Mouse (Mus musculus) limb, embryonic 12.5 days (tissue): ENCODE data around the gene Ncapd2. TPM values are rescaled to one million over a fixed set of nuclear protein-coding genes. Genes with fewer than 3 reads are reported as not detected.
A peak's percentile ranks its signal among the peaks of the same experiment; 100 is the strongest.
"Not testable (repeated sequence)": the region's sequence is repeated elsewhere in the genome, so short reads cannot be mapped to it uniquely, and the experiment has no call there.

Experiments
- ATAC-seq: fragments of 200-750 bp; cut with Nextera tagmentation; 2 replicates; pipeline ENCODE4 v1.8.0; 2017; ENCODE audit warnings: low read depth, moderate TSS enrichment; ENCODE audit not compliant: insufficient number of reproducible peaks, insufficient read depth, low FRiP score, low TSS enrichment
- H3K27ac ChIP-seq: fragments of 300-500 bp; sonication (generic); 2 replicates; pipeline ENCODE4 v1.5.1; 2016; ENCODE audit warnings: mild to moderate bottlenecking, moderate library complexity
- H3K27me3 ChIP-seq: fragments of 300-500 bp; sonication (generic); 2 replicates; pipeline ENCODE4 v1.6.1; 2016; ENCODE audit warnings: mild to moderate bottlenecking, moderate library complexity
- H3K36me3 ChIP-seq: fragments of 300-500 bp; sonication (generic); 2 replicates; pipeline ENCODE4 v1.6.1; 2016; ENCODE audit warnings: mild to moderate bottlenecking, moderate library complexity
- H3K4me1 ChIP-seq: fragments of 300-500 bp; sonication (generic); replicated peaks from 2 replicates; pipeline ENCODE4 v1.6.1; 2016
- H3K4me2 ChIP-seq: fragments of 300-500 bp; sonication (generic); 2 replicates; pipeline ENCODE4 v1.6.1; 2016; ENCODE audit warnings: mild to moderate bottlenecking, moderate library complexity
- H3K4me3 ChIP-seq: fragments of 300-500 bp; sonication (generic); replicated peaks from 2 replicates; pipeline ENCODE4 v1.5.1; 2016; ENCODE audit warnings: mild to moderate bottlenecking
- H3K9ac ChIP-seq: fragments of 300-500 bp; sonication (generic); replicated peaks from 2 replicates; pipeline ENCODE4 v1.6.1; 2016; ENCODE audit warnings: mild to moderate bottlenecking, moderate library complexity
- H3K9me3 ChIP-seq: fragments of 300-500 bp; sonication (generic); 2 replicates; pipeline ENCODE4 v1.6.1; 2016; ENCODE audit warnings: mild to moderate bottlenecking, moderate library complexity
- WGBS: fragments of 180-500 bp; shearing (Covaris S2); methylation state at CpG from one replicate; pipeline ENCODE4 v1.1.7; 2016; 5-methylcytosine and 5-hydroxymethylcytosine counted together
- polyA plus RNA-seq: library from polyadenylated mRNA; unstranded; fragments of >200 nt; fragmentation: Nextera tagmentation; extraction: Ambion mirVana; gene quantifications from 2 replicates; pipeline ENCODE4 v1.2.1, GENCODE M21; 2016

Ncapd2 gene
- polyA plus RNA-seq, 1 experiment from 2014 or later = 227 TPM

- Histone ChIP-seq H3K4me1 (peaks cover 51% of the 10 kb centered on the region), H3K36me3 (peaks cover 77% of the 10 kb centered on the region)
These were observed 27.5 kb downstream of the Ncapd2 start for GRCm38 (mm10) chr6:125163801-125164657.

GRCm38 (mm10) chr6:125162615-125163305, 28.7 kb downstream of the Ncapd2 start:
- Histone ChIP-seq H3K4me3 (peak overlapping the region; percentile 4; the same call in 1 of the 2 replicates), H3K4me1 (peaks cover 50% of the 10 kb centered on the region), H3K4me2 (peak overlapping the region; percentile 94; the same call in 1 of the 2 replicates), H3K36me3 (peaks cover 74% of the 10 kb centered on the region)
- H3K9me3 ChIP-seq, H3K27ac ChIP-seq, ATAC-seq, H3K27me3 ChIP-seq, H3K9ac ChIP-seq: not testable (repeated sequence)
- 80% methylated on average over 13 of the region's 16 CpGs for WGBS

More at GRCm38 (mm10) chr6:125163801-125164657, 27.5 kb downstream of the Ncapd2 start:
- Histone ChIP-seq H3K9ac (peak overlapping the region; percentile 99), H3K27me3 (no peaks in the 10 kb centered on the region), H3K27ac (peak overlapping the region; percentile 97), H3K4me2 (peak overlapping the region; percentile 94), H3K9me3 (no peaks in the 10 kb centered on the region), H3K4me3 (peak overlapping the region; percentile 99)
- 4% methylated on average over 20 of the region's 20 CpGs for WGBS
- no peak for ATAC-seq

GRCm38 (mm10) chr6:125161971-125162370, 29.5 kb downstream of the Ncapd2 start:
- ATAC-seq, H3K4me3 ChIP-seq, H3K27ac ChIP-seq, H3K27me3 ChIP-seq, H3K9me3 ChIP-seq, H3K9ac ChIP-seq: not testable (repeated sequence)
- H3K4me1 ChIP-seq = peaks cover 42% of the 10 kb centered on the region
- WGBS = 9% methylated on average over 4 of the region's 5 CpGs
- peaks cover 74% of the 10 kb centered on the region for H3K36me3 ChIP-seq
- 0 out of 2 replicates have a peak overlapping the region, but pooled peaks have one; percentile 94 for H3K4me2 ChIP-seq

GRCm38 (mm10) chr6:125160854-125161760, 30.4 kb downstream of the Ncapd2 start:
- peaks cover 82% of the 10 kb centered on the region for H3K36me3 ChIP-seq
- no peaks in the 10 kb centered on the region for H3K27me3 ChIP-seq
- H3K9me3 ChIP-seq = no peaks in the 10 kb centered on the region
- no peak for ATAC-seq
- no peak overlapping the region for H3K9ac ChIP-seq
- WGBS = 19% methylated on average over 22 of the region's 22 CpGs
- no peak overlapping the region for H3K4me2 ChIP-seq
- no peak overlapping the region for H3K4me3 ChIP-seq
- peaks cover 34% of the 10 kb centered on the region for H3K4me1 ChIP-seq
- H3K27ac ChIP-seq = peak overlapping the region; percentile 62

GRCm38 (mm10) chr6:125160558-125160853, 31.0 kb downstream of the Ncapd2 start:
- WGBS = 64% methylated on average over 10 of the region's 10 CpGs
- ATAC-seq = no peak
- Histone ChIP-seq H3K36me3 (peaks cover 88% of the 10 kb centered on the region), H3K4me2 (no peak overlapping the region), H3K27me3 (no peaks in the 10 kb centered on the region), H3K4me3 (no peak overlapping the region), H3K9ac (no peak overlapping the region), H3K27ac (peak overlapping the region; percentile 62; the same call in 1 of the 2 replicates), H3K9me3 (no peaks in the 10 kb centered on the region), H3K4me1 (peaks cover 31% of the 10 kb centered on the region)

GRCm38 (mm10) chr6:125159773-125160557, 31.5 kb downstream of the Ncapd2 start:
- Histone ChIP-seq H3K27ac (peak overlapping the region; percentile 64; the same call in 1 of the 2 replicates), H3K4me1 (peaks cover 31% of the 10 kb centered on the region), H3K9me3 (no peaks in the 10 kb centered on the region), H3K36me3 (peaks cover 93% of the 10 kb centered on the region), H3K27me3 (no peaks in the 10 kb centered on the region), H3K9ac (no peak overlapping the region), H3K4me3 (no peak overlapping the region), H3K4me2 (no peak overlapping the region)
- ATAC-seq = no peak
- 87% methylated on average over 7 of the region's 7 CpGs for WGBS

- Histone ChIP-seq H3K9me3 (no peaks in the 10 kb centered on the region), H3K4me3 (no peak overlapping the region), H3K4me2 (no peak overlapping the region), H3K9ac (no peak overlapping the region), H3K27ac (peak overlapping the region; percentile 64), H3K27me3 (no peaks in the 10 kb centered on the region), H3K36me3 (peaks cover 92% of the 10 kb centered on the region), H3K4me1 (peaks cover 30% of the 10 kb centered on the region)
- ATAC-seq = no peak
- WGBS = 83% methylated on average over 15 of the region's 15 CpGs
These were observed 32.5 kb downstream of the Ncapd2 start for GRCm38 (mm10) chr6:125158944-125159492.

- WGBS = 77% methylated on average over 7 of the region's 7 CpGs
- H3K4me2 ChIP-seq = no peak overlapping the region
- ATAC-seq = 0 out of 2 replicates have a peak, but pooled peaks have one; percentile 11
- no peak overlapping the region for H3K4me3 ChIP-seq
- H3K4me1 ChIP-seq = peaks cover 14% of the 10 kb centered on the region
- H3K9ac ChIP-seq = no peak overlapping the region
- H3K36me3 ChIP-seq = peaks cover 92% of the 10 kb centered on the region
- H3K27ac ChIP-seq = 0 out of 2 replicates have a peak overlapping the region, but pooled peaks have one; percentile 41
- H3K27me3 ChIP-seq = no peaks in the 10 kb centered on the region
- H3K9me3 ChIP-seq = no peaks in the 10 kb centered on the region
These were observed 34.4 kb downstream of the Ncapd2 start for GRCm38 (mm10) chr6:125156903-125157614.

- Histone ChIP-seq H3K4me3 (no peak overlapping the region), H3K9ac (no peak overlapping the region), H3K9me3 (no peaks in the 10 kb centered on the region), H3K4me2 (no peak overlapping the region), H3K27me3 (no peaks in the 10 kb centered on the region), H3K27ac (no peak overlapping the region), H3K36me3 (peaks cover 93% of the 10 kb centered on the region), H3K4me1 (peaks cover 10% of the 10 kb centered on the region)
- WGBS = 83% methylated on average over 3 of the region's 3 CpGs
- no peak for ATAC-seq
These were observed 35.0 kb downstream of the Ncapd2 start for GRCm38 (mm10) chr6:125156491-125156890.
